Mouse (Mus musculus) forelimb bud, embryonic 11.5 days (tissue): Measurements from ENCODE around the gene AI854703.
"Not testable (repeated sequence)": the region's sequence is repeated elsewhere in the genome, so short reads cannot be mapped to it uniquely, and the experiment has no call there.

Experiments used
- DNase-seq: peaks from one replicate; pipeline ENCODE4 v3.0.0-alpha.2; 2012; ENCODE audit warnings: low read depth, low spot score

The AI854703 gene

GRCm38 (mm10) chr6:48614756-48615155, 11.8 kb upstream of the AI854703 start:
- DNase-seq: no peak

- no peak for DNase-seq
These were observed 6.5 kb upstream of the AI854703 start for GRCm38 (mm10) chr6:48620031-48620430.

- not testable (repeated sequence) for DNase-seq
These were observed 4.2 kb upstream of the AI854703 start for GRCm38 (mm10) chr6:48622186-48622843.

- no peak for DNase-seq
These were observed 3.1 kb upstream of the AI854703 start for GRCm38 (mm10) chr6:48623460-48623859.

- peak; percentile 62 for DNase-seq
These were observed 420 bp downstream of the AI854703 start for GRCm38 (mm10) chr6:48626984-48627383.

GRCm38 (mm10) chr6:48627511-48627924, 954 bp downstream of the AI854703 start:
- DNase-seq: no peak

GRCm38 (mm10) chr6:48628377-48628776, 1.8 kb downstream of the AI854703 start:
- DNase-seq: no peak

- DNase-seq: peak; percentile 20
These were observed 2.5 kb downstream of the AI854703 start for GRCm38 (mm10) chr6:48628808-48629660.

GRCm38 (mm10) chr6:48629661-48630034, 3.1 kb downstream of the AI854703 start:
- no peak for DNase-seq

GRCm38 (mm10) chr6:48630831-48631230, 4.3 kb downstream of the AI854703 start:
- no peak for DNase-seq

- DNase-seq: no peak
These were observed 8.5 kb downstream of the AI854703 start for GRCm38 (mm10) chr6:48635105-48635504.

GRCm38 (mm10) chr6:48636515-48636914, 10.0 kb downstream of the AI854703 start:
- DNase-seq: no peak

- no peak for DNase-seq
These were observed 11.4 kb downstream of the AI854703 start for GRCm38 (mm10) chr6:48637811-48638500.

GRCm38 (mm10) chr6:48638553-48638952, 12.0 kb downstream of the AI854703 start:
- DNase-seq: no peak

GRCm38 (mm10) chr6:48641391-48641790, 14.8 kb downstream of the AI854703 start:
- no peak for DNase-seq

- peak; percentile 82 for DNase-seq
These were observed 16.3 kb downstream of the AI854703 start for GRCm38 (mm10) chr6:48642764-48643292.

GRCm38 (mm10) chr6:48645660-48646308, 19.2 kb downstream of the AI854703 start:
- DNase-seq: peak; percentile 77

- no peak for DNase-seq
These were observed 19.7 kb downstream of the AI854703 start for GRCm38 (mm10) chr6:48646309-48646690.

GRCm38 (mm10) chr6:48646995-48647394, 20.4 kb downstream of the AI854703 start, which contains the start of gene Gimap8:
Gimap8 (plus strand) TSS chr6:48647234.
- no peak for DNase-seq

- DNase-seq: no peak
These were observed 21.0 kb downstream of the AI854703 start for GRCm38 (mm10) chr6:48647611-48648010.

GRCm38 (mm10) chr6:48648779-48649178, 22.2 kb downstream of the AI854703 start:
- no peak for DNase-seq
